Mouse (Mus musculus): ENCODE results near the gene Sec14l1. TPM values are rescaled to one million over a fixed set of nuclear protein-coding genes. Genes with fewer than 3 reads are reported as not detected.

Sec14l1 gene
- polyA plus RNA-seq, 1 experiment from 2014 or later = 107 TPM

DNA sequence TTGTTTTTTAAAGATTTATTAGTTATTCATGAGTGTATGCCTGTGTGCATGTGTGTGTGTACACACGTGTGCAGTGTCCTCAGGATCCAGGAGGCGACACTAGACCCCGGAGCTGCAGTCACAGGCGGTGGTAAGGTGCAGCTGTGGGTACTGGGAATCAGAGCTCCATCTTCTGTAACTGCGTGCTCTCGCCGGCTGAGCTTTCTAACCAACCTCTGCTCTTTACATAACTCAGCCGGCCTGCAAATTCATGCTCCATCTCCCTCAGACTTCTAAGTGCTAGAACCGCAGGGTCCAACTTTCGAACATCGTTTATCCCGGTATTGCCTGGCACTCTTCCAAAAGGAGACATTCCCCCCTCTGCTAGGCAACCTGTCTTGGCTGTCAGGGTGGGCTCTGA lies 60.5 kb downstream of the Sec14l1 start:
- ATAC-seq (no peak), DNase-seq (ENCODE audit: low read depth, low spot score) (no peak)
- ChIA-PET POLR2A (no interaction called here), CTCF (interaction anchor here (1.2 to 7.1 kb wide), 4 partner anchors 56 to 104 kb away, joined by 3 to 45 read pairs (median 10); partner anchors contain the start of gene Sec14l1)
- in situ Hi-C loops (cut with MboI; ENCODE audit: low pct_unique_long_range_greater_than_20kb) = loop anchor here (5.0 to 10.0 kb wide), 2 partner anchors 98 to 281 kb away; no protein-coding TSS in a partner anchor
- no peaks in the 10 kb centered on the region for H3K27me3 ChIP-seq
- no peak for TF ChIP-seq CTCF (IDR thresholded peaks at IDR 0.05)

DNA sequence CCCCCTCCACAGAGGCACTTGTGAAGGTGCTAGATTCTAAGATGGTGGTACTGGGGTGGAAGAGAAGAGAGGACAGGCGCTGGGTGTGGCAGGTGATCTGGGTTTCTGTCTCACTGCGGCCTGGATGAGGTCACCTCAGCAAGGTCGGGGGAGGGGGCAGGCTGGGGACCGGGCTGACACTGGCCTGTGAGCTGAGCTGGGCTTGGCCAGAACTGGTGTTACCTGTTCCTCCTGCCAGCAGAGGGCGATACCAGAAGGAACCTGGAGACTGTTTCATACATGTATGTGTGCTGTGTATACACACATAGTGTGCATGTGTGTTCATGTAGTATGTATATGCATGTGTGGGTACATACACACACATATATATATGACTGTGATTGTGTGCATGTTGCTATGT lies 61.3 kb downstream of the Sec14l1 start:
- no peak for DNase-seq (ENCODE audit: low read depth, low spot score)
- CTCF ChIA-PET = interaction anchor here (1.2 to 7.1 kb wide), 7 partner anchors 13 to 104 kb away, joined by 3 to 45 read pairs (median 13); partner anchors contain the start of gene Sec14l1
- TF ChIP-seq CTCF (IDR thresholded peaks at IDR 0.05) = peak; percentile 85
- in situ Hi-C loops (cut with MboI; ENCODE audit: low pct_unique_long_range_greater_than_20kb) = loop anchor here (5.0 to 10.0 kb wide), 2 partner anchors 99 to 282 kb away; no protein-coding TSS in a partner anchor
- POLR2A ChIA-PET = interaction anchor here (0.6 kb wide), 1 partner anchor 160 kb away, joined by 4 read pairs; no protein-coding TSS in a partner anchor
- H3K27me3 ChIP-seq = no peaks in the 10 kb centered on the region
- peak; percentile 52 for ATAC-seq

DNA sequence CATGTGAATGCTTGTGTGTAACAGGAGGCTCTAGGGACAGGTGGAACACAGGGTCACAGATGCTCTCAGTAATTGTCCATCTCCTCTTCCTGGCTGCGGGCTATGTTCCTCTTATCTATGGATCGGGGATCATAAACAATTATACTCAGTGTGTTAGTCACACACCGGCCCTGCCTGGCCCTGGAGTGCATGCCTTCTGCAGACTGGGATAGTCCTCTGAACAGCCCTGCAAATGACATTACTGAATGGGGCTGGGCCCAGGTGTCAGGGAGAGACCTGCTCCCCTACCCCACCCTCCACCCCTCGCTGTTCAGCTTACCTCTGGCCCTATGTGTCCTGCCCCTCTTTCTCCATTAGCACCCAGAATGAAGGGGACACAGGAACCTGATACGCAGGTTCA lies 61.9 kb downstream of the Sec14l1 start:
- TF ChIP-seq CTCF (IDR thresholded peaks at IDR 0.05) = no peak
- in situ Hi-C loops (cut with MboI; ENCODE audit: low pct_unique_long_range_greater_than_20kb) = loop anchor here (5.0 to 10.0 kb wide), 2 partner anchors 100 to 282 kb away; no protein-coding TSS in a partner anchor
- ChIA-PET POLR2A (no interaction called here), CTCF (interaction anchor here (0.8 to 7.1 kb wide), 9 partner anchors 13 to 107 kb away, joined by 3 to 45 read pairs (median 5); no protein-coding TSS in a partner anchor)
- ATAC-seq (no peak), DNase-seq (ENCODE audit: low read depth, low spot score) (no peak)
- H3K27me3 ChIP-seq = no peaks in the 10 kb centered on the region

DNA sequence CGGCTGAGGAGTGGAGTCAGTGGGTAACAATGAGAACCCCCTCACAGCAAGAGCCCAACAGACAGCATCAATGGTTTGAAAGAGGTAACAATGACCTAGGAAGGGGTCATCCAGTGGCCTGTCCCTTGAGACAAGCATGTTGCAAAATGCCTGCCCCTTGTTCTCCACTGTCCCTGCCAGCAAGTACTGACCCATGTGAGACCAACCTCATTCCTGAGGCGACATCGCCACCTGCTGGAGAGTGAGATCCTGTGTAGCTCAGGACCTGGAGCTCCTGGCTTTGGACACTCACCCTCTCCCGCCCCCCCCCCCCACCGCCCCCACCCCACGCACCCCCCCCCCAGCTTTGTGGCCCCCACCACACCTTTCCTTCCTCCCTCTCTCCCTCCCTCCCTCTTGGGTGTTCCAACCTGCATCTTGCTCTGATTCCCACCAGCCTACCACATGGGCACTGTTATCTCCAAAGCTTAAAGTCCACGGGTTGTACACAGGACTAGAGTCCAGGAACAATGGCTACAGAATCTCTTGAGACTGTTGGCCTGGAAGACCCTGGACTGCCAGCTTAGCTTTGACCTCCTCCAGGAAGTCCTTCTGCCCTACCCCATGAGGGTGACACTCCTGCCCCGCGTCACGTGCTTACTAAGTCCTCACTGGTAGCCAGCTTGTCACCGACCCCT lies 62.5 kb downstream of the Sec14l1 start:
- no peak for DNase-seq (ENCODE audit: low read depth, low spot score)
- no peaks in the 10 kb centered on the region for H3K27me3 ChIP-seq
- ChIA-PET CTCF (interaction anchor here (0.8 to 7.1 kb wide), 11 partner anchors 12 to 213 kb away, joined by 3 to 45 read pairs (median 5); no protein-coding TSS in a partner anchor), POLR2A (interaction anchor here (0.7 kb wide), 1 partner anchor 106 kb away, joined by 3 read pairs; no protein-coding TSS in a partner anchor)
- in situ Hi-C loops (cut with MboI; ENCODE audit: low pct_unique_long_range_greater_than_20kb) = loop anchor here (5.0 to 10.0 kb wide), 2 partner anchors 100 to 283 kb away; no protein-coding TSS in a partner anchor
- ATAC-seq = peak; percentile 26
- peak; percentile 68 for TF ChIP-seq CTCF (IDR thresholded peaks at IDR 0.05)

DNA sequence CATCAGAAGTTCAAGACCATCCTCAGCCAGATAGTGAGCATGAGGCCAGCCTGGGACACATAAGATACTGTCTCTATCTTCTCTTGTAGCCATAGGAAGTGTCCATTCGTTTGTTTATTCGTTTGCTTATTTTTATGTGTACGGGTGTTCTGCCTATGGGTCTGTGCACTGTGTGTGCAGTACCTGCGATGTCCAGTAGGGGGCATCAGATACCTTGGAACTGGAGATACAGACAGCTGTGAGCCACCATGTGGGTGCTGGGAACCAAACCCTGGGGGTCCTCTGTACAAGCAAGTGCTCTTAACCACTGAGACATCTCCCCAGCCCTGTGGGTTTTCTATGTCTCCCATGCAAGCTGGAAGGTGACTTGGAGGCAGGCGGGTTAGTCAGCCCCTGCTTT lies 64.9 kb downstream of the Sec14l1 start:
- in situ Hi-C loops (cut with MboI; ENCODE audit: low pct_unique_long_range_greater_than_20kb) = loop anchor here (5.0 to 10.0 kb wide), 2 partner anchors 103 to 285 kb away; no protein-coding TSS in a partner anchor
- no peaks in the 10 kb centered on the region for H3K27me3 ChIP-seq
- ChIA-PET CTCF (interaction anchor here (7.1 kb wide), 1 partner anchor 108 kb away, joined by 45 read pairs; no protein-coding TSS in a partner anchor), POLR2A (no interaction called here)
- ATAC-seq (no peak), DNase-seq (ENCODE audit: low read depth, low spot score) (no peak)
- TF ChIP-seq CTCF (IDR thresholded peaks at IDR 0.05) = peak; percentile 70

DNA sequence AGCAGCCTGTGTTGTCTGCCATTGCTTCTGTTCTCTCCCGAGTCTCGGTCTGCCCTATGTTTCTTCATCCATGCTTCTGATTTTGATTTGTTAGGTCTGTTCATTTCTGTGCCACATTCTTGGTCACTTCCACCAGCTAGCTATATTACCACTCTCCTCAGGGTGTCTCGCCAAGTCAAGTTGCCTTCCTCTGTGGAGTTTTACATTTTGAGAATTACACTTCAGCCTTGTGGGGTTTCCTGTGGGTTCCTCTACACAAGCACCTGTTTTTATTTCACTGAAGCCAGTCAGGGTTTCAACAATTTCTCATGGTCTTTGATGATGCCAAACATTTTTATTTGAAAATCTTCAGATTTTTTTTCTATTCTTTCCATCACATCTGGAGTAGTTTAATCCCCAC lies 67.8 kb downstream of the Sec14l1 start:
- CTCF ChIA-PET = no interaction called here
- TF ChIP-seq CTCF (IDR thresholded peaks at IDR 0.05) = no peak

DNA sequence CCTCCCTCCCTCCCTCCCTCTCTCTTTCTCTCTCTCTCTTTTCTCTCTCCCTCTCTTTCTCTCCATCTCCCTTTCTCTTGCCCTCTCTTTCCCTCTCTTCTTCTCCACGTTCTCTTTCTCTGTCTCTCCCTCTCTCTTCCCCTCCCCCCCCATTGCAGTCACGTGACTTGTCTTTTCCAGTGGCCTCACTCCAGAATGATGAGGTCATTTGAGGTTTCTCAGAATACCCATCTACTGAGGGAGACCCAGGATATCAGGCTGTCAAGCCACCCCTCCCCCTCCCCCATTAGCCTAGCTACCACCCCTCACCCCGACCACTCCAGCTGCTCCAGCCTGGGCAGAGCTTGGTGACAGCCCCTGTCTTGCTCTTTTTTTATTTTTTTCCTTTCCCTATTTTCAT lies 68.3 kb downstream of the Sec14l1 start:
- ATAC-seq (no peak), DNase-seq (ENCODE audit: low read depth, low spot score) (no peak)
- no peak for TF ChIP-seq CTCF (IDR thresholded peaks at IDR 0.05)
- H3K27me3 ChIP-seq = no peaks in the 10 kb centered on the region
- ChIA-PET POLR2A (no interaction called here), CTCF (no interaction called here)
- in situ Hi-C loops (cut with MboI; ENCODE audit: low pct_unique_long_range_greater_than_20kb) = no loop called here

More for the DNA sequence above, 67.8 kb downstream of the Sec14l1 start:
- POLR2A ChIA-PET = no interaction called here
- H3K27me3 ChIP-seq = no peaks in the 10 kb centered on the region
- no peak for DNase-seq (ENCODE audit: low read depth, low spot score)
- no peak for ATAC-seq
- in situ Hi-C loops (cut with MboI; ENCODE audit: low pct_unique_long_range_greater_than_20kb) = no loop called here

DNA sequence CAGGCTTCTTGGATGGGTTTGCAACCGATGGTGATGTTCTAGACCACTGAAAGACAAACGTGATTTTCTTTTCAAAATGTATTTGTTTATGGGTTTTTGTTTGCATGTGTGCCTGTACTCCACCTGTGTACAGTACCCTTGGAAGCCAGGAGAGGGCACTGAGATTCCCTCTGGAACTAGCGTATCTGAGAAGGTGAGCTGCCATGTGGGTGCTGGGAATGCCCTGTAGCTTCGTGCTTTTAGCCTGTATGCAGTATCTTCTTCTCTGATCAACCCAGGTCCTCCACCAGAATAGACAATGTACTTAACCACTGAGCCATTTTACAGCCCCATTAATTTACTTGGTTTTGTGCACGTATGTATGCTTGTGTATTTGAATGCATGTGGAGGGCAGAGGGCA lies 68.9 kb downstream of the Sec14l1 start:
- DNase-seq (ENCODE audit: low read depth, low spot score) (no peak), ATAC-seq (no peak)
- CTCF ChIA-PET = interaction anchor here (0.8 kb wide), 1 partner anchor 53 kb away, joined by 3 read pairs; no protein-coding TSS in a partner anchor
- in situ Hi-C loops (cut with MboI; ENCODE audit: low pct_unique_long_range_greater_than_20kb) = no loop called here
- H3K27me3 ChIP-seq = no peaks in the 10 kb centered on the region
- TF ChIP-seq CTCF (IDR thresholded peaks at IDR 0.05) = no peak
- POLR2A ChIA-PET = no interaction called here

DNA sequence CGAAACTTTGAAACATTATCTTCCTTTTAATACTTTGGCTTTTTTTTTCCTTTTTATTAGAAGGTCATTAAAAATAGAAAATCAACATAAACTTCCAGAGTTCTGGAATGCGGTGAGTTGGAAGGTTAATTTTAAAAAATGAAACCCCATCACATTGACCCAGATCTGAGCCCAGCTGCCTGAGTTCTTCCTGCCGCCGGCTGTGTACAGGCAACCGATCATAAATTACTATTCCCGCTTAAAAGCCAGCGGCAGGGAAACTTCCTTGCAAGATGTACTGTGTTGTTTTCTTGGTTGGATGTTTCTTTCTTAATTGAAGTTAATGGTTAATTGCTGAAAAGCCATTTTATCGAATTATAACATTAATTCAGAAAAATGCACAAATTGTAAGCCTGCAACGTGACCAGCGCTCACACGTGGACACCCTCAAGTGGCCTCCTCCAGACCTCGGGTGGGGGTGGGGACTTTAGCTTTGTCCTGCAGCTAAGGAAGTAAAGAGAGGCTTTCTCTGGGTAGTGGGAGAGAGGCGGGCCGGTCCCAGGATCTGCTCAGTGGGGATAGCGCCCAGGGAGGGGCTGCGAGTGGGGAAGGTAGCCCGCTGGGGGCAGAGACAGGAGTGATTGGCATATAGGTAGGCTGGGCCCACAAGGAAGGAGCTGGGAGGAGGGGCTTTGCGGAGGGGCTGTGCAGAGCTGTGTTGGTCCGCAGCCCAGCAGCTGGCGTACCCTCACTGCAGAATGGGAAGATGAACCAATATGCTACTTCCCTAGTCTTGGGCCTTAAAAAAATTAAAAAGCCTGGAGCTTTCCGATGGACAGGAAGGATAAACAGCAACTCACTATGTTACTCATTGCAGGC lies 70.3 kb downstream of the Sec14l1 start:
- ChIA-PET CTCF (no interaction called here), POLR2A (interaction anchor here (0.6 kb wide), 1 partner anchor 13 kb away, joined by 3 read pairs; no protein-coding TSS in a partner anchor)
- in situ Hi-C loops (cut with MboI; ENCODE audit: low pct_unique_long_range_greater_than_20kb) = no loop called here
- DNase-seq (ENCODE audit: low read depth, low spot score) = no peak
- no peaks in the 10 kb centered on the region for H3K27me3 ChIP-seq
- no peak for ATAC-seq
- no peak for TF ChIP-seq CTCF (IDR thresholded peaks at IDR 0.05)

DNA sequence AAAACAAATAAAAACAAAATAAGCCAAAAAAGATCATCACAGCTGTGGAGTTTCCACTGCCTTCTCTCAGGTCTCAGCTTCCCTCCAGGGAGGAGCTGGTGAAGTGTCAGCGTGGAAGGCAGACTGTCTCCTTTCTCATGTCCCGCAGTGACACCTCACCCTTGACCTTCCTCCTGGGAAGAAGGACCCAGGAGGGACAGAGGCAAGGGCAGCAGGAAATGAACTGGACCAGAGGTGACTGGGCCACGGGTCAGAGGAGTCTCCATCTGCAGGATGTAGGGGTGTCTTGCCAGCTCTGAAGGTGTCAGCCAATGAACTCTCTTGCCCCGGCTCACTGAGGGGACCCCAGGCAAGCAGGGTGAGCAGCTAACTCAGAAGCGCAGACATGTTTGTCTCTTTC lies 76.6 kb downstream of the Sec14l1 start:
- TF ChIP-seq CTCF (IDR thresholded peaks at IDR 0.05) = no peak
- no peaks in the 10 kb centered on the region for H3K27me3 ChIP-seq
- POLR2A ChIA-PET = no interaction called here
- in situ Hi-C loops (cut with MboI; ENCODE audit: low pct_unique_long_range_greater_than_20kb) = no loop called here
- DNase-seq (ENCODE audit: low read depth, low spot score) (no peak), ATAC-seq (no peak)
- CTCF ChIA-PET = no interaction called here

Measured in Patski (cell line).